Mouse (Mus musculus) MEL (cell line): ENCODE results near the gene Ybey. TPM values are rescaled to one million over a fixed set of nuclear protein-coding genes. Genes with fewer than 3 reads are reported as not detected.

Source experiments
- DNase-seq: peaks from one replicate; pipeline ENCODE4 v3.0.0; 2011; ENCODE audit warnings: low read depth, low spot score
- H3K27ac ChIP-seq: 2 replicates; pipeline ENCODE4 v1.5.1; 2012; ENCODE audit warnings: low read depth, mild to moderate bottlenecking, control low read depth, low read length, moderate library complexity; ENCODE audit not compliant: control insufficient read depth
- H3K27me3 ChIP-seq, 2 experiments: fragments of 150-350 bp in 1 of 2; sonication (generic) in 1 of 2; 2 replicates each; pipeline ENCODE4 v1.6.1; 2012; ENCODE audit warnings: low read length in 2 of 2, mild to moderate bottlenecking in 2 of 2, improper control_type of control experiment in 1 of 2, moderate library complexity in 1 of 2; ENCODE audit not compliant: insufficient read depth in 2 of 2, control insufficient read depth in 1 of 2
- H3K36me3 ChIP-seq, 2 experiments: 2 replicates each; pipeline ENCODE4 v1.6.1; 2012 to 2014; ENCODE audit warnings: low read length in 2 of 2, improper control_type of control experiment in 1 of 2, inconsistent platforms in 1 of 2, mild to moderate bottlenecking in 1 of 2; ENCODE audit not compliant: insufficient read depth in 2 of 2, control insufficient read depth in 1 of 2
- H3K4me1 ChIP-seq, 2 experiments: fragments of 150-350 bp in 1 of 2; sonication (generic) in 1 of 2; 2 replicates each; pipeline ENCODE4 v1.6.1; 2012; ENCODE audit warnings: low read length in 2 of 2, improper control_type of control experiment in 1 of 2, mild to moderate bottlenecking in 1 of 2; ENCODE audit not compliant: insufficient read depth in 2 of 2, control insufficient read depth in 1 of 2
- H3K4me3 ChIP-seq, 2 experiments: fragments of 150-350 bp in 1 of 2; sonication (generic) in 1 of 2; 2 replicates each; pipeline ENCODE4 v1.5.1; 2012; ENCODE audit warnings: low read depth in 2 of 2, low read length in 2 of 2, mild to moderate bottlenecking in 2 of 2, moderate library complexity in 2 of 2, control low read depth in 1 of 2, improper control_type of control experiment in 1 of 2; ENCODE audit not compliant: control insufficient read depth in 1 of 2, insufficient read depth in 1 of 2
- H3K79me2 ChIP-seq: 2 replicates; pipeline ENCODE4 v1.6.1; 2012; ENCODE audit warnings: mild to moderate bottlenecking, low read length, moderate library complexity; ENCODE audit not compliant: control insufficient read depth, poor library complexity, insufficient read depth
- H3K9ac ChIP-seq: 2 replicates; pipeline ENCODE4 v1.6.1; 2012; ENCODE audit warnings: low read depth, mild to moderate bottlenecking, control low read depth, low read length, moderate library complexity; ENCODE audit not compliant: control insufficient read depth, poor library complexity, severe bottlenecking
- H3K9me3 ChIP-seq: fragments of 150-350 bp; sonication (generic); replicated peaks from 2 replicates; pipeline ENCODE4 v1.6.1; 2012; ENCODE audit warnings: mild to moderate bottlenecking, low read length, improper control_type of control experiment, moderate library complexity; ENCODE audit not compliant: insufficient read depth
- ETS1 ChIP-seq: IDR thresholded peaks from 2 replicates; pipeline ENCODE4 v1.6.1; 2012; ENCODE audit warnings: low read depth, mild to moderate bottlenecking, inconsistent platforms, low read length, improper control_type of control experiment, moderate library complexity
- GABPA ChIP-seq: IDR thresholded peaks from 2 replicates; pipeline ENCODE4 v1.6.1; 2012; ENCODE audit warnings: low read depth, mild to moderate bottlenecking, inconsistent platforms, low read length, improper control_type of control experiment, moderate library complexity
- GATA1 ChIP-seq: IDR thresholded peaks from 2 replicates; pipeline ENCODE4 v1.6.1; 2011; ENCODE audit warnings: low read depth, low read length, improper control_type of control experiment
- KAT2A ChIP-seq: conservative IDR thresholded peaks from 2 replicates; pipeline ENCODE4 v1.6.1; 2012; ENCODE audit warnings: low read depth, low read length, improper control_type of control experiment, inconsistent platforms
- MXI1 ChIP-seq: IDR thresholded peaks from 2 replicates; pipeline ENCODE4 v1.6.1; 2011; ENCODE audit warnings: mild to moderate bottlenecking, low read depth, low read length, improper control_type of control experiment
- MYB ChIP-seq: IDR thresholded peaks from 2 replicates; pipeline ENCODE4 v1.6.1; 2011; ENCODE audit warnings: mild to moderate bottlenecking, low read depth, low read length, improper control_type of control experiment
- MYC ChIP-seq: IDR thresholded peaks from 2 replicates; pipeline ENCODE4 v1.6.1; 2011; ENCODE audit warnings: low read depth, mild to moderate bottlenecking, low read length, improper control_type of control experiment, moderate library complexity
- POLR2AphosphoS2 ChIP-seq: IDR thresholded peaks from 2 replicates; pipeline ENCODE4 v1.6.1; 2011; ENCODE audit warnings: low read length, improper control_type of control experiment
- RAD21 ChIP-seq: IDR thresholded peaks from 2 replicates; pipeline ENCODE4 v1.6.1; 2011; ENCODE audit warnings: mild to moderate bottlenecking, low read depth, low read length, improper control_type of control experiment
- SMC3 ChIP-seq: IDR thresholded peaks from 2 replicates; pipeline ENCODE4 v1.6.1; 2011; ENCODE audit warnings: low read depth, low read length, improper control_type of control experiment
- TAL1 ChIP-seq: IDR thresholded peaks from 2 replicates; pipeline ENCODE4 v1.6.1; 2012; ENCODE audit warnings: mild to moderate bottlenecking, inconsistent platforms, low read length, moderate library complexity, mixed read lengths
- TBP ChIP-seq: IDR thresholded peaks from 2 replicates; pipeline ENCODE4 v1.8.0; 2011; ENCODE audit warnings: low read depth, low read length, improper control_type of control experiment
- TCF12 ChIP-seq: IDR thresholded peaks from 2 replicates; pipeline ENCODE4 v1.6.1; 2014; ENCODE audit warnings: low read depth, mild to moderate bottlenecking, inconsistent platforms, low read length, improper control_type of control experiment, moderate library complexity
- UBTF ChIP-seq: IDR thresholded peaks from 2 replicates; pipeline ENCODE4 v1.6.1; 2012; ENCODE audit warnings: low read depth, mild to moderate bottlenecking, inconsistent platforms, low read length, improper control_type of control experiment, moderate library complexity, borderline replicate concordance; ENCODE audit not compliant: insufficient read depth
- USF1 ChIP-seq: IDR thresholded peaks from 2 replicates; pipeline ENCODE4 v1.6.1; 2014; ENCODE audit warnings: low read depth, mild to moderate bottlenecking, inconsistent platforms, low read length, improper control_type of control experiment, moderate library complexity
- USF2 ChIP-seq, 2 experiments: IDR thresholded peaks; 2 replicates each; pipeline ENCODE4 v1.6.1; 2011 to 2012; ENCODE audit warnings: improper control_type of control experiment in 2 of 2, low read length in 2 of 2, borderline replicate concordance in 1 of 2, inconsistent platforms in 1 of 2, low read depth in 1 of 2, mild to moderate bottlenecking in 1 of 2; ENCODE audit not compliant: insufficient read depth in 1 of 2
- polyA plus RNA-seq, 2 experiments: library from polyadenylated mRNA; stranded (reverse) in 1 of 2; unstranded in 1 of 2; fragments of >175 nt in 1 of 2; fragments of >200 nt in 1 of 2; gene quantifications; 2 replicates each; pipeline versions ENCODE4 v1.2.1 to v1.2.4; 2012; ENCODE audit warnings: low replicate concordance in 2 of 2, low read depth in 1 of 2; ENCODE audit not compliant: insufficient read length in 2 of 2, insufficient read depth in 1 of 2, missing spikeins in 1 of 2
- total RNA-seq: library from RNA; depleted of rRNA; stranded (reverse); fragments of 300-350 nt; gene quantifications from 2 replicates; pipeline ENCODE4 v1.2.3, GENCODE M21; 2012

The Ybey gene
- total and polyA plus RNA-seq, 3 experiments = 2.6 to 4.0 TPM; not detected in 1

GRCm38 (mm10) chr10:76480851-76481250 is 11.9 kb upstream of the Ybey start:
- DNase-seq = no peak
- peaks cover 0 to 16% of the 10 kb centered on the region in 2 experiments; a peak in 2 of 4 replicates for H3K36me3 ChIP-seq
- H3K27ac ChIP-seq = no peak overlapping the region
- no peaks in the 10 kb centered on the region for H3K79me2 ChIP-seq
- H3K4me1 ChIP-seq = no peaks in the 10 kb centered on the region
- no peaks in the 10 kb centered on the region for H3K9me3 ChIP-seq
- H3K4me3 ChIP-seq = no peak overlapping the region
- TF ChIP-seq POLR2AphosphoS2 = no peak
- no peak for TF ChIP-seq KAT2A
- TF ChIP-seq MYB = no peak
- no peak for TF ChIP-seq USF1
- TF ChIP-seq USF2 (IDR thresholded peaks at IDR 0.05; ENCODE audit: borderline replicate concordance in 1 of 2, insufficient read depth in 1 of 2, low read depth in 1 of 2, low read length in 2 of 2) = no peak
- no peak for TF ChIP-seq SMC3
- TF ChIP-seq MXI1 = no peak
- no peak for TF ChIP-seq GABPA
- TF ChIP-seq UBTF = no peak
- TF ChIP-seq TBP = no peak
- H3K27me3 ChIP-seq = no peaks in the 10 kb centered on the region
- no peak overlapping the region for H3K9ac ChIP-seq

- peaks cover 0 to 4% of the 10 kb centered on the region in 2 experiments; a peak in 1 of 4 replicates for H3K4me1 ChIP-seq
- H3K9me3 ChIP-seq = no peaks in the 10 kb centered on the region
- no peak for DNase-seq
- no peak for TF ChIP-seq USF2 (IDR thresholded peaks at IDR 0.05; ENCODE audit: borderline replicate concordance in 1 of 2, insufficient read depth in 1 of 2, low read depth in 1 of 2, low read length in 2 of 2)
- TF ChIP-seq UBTF = no peak
- no peak for TF ChIP-seq MXI1
- peaks cover 2 to 9% of the 10 kb centered on the region in 2 experiments; a peak in 2 of 4 replicates for H3K36me3 ChIP-seq
- no peaks in the 10 kb centered on the region for H3K27me3 ChIP-seq
- no peak overlapping the region for H3K4me3 ChIP-seq
- H3K79me2 ChIP-seq = peaks cover 37% of the 10 kb centered on the region
- no peak overlapping the region for H3K9ac ChIP-seq
- H3K27ac ChIP-seq = no peak overlapping the region
Measured at GRCm38 (mm10) chr10:76473759-76474158, 4.8 kb upstream of the Ybey start.

- no peaks in the 10 kb centered on the region for H3K79me2 ChIP-seq
- no peak overlapping the region for H3K27ac ChIP-seq
- H3K36me3 ChIP-seq = peaks cover 0 to 2% of the 10 kb centered on the region in 2 experiments; a peak in 2 of 4 replicates
- peaks cover 1 to 2% of the 10 kb centered on the region in 2 experiments; a peak in 3 of 4 replicates for H3K4me1 ChIP-seq
- no peak overlapping the region for H3K4me3 ChIP-seq
- no peak overlapping the region for H3K9ac ChIP-seq
- no peaks in the 10 kb centered on the region for H3K9me3 ChIP-seq
- no peak for DNase-seq
- H3K27me3 ChIP-seq = no peaks in the 10 kb centered on the region
- no peak for TF ChIP-seq SMC3
- no peak for TF ChIP-seq MYC
- no peak for TF ChIP-seq ETS1
- TF ChIP-seq TCF12 = no peak
- TF ChIP-seq RAD21 = no peak
- TF ChIP-seq TAL1 = no peak
- TF ChIP-seq USF2 (IDR thresholded peaks at IDR 0.05; ENCODE audit: borderline replicate concordance in 1 of 2, insufficient read depth in 1 of 2, low read depth in 1 of 2, low read length in 2 of 2) = no peak
- no peak for TF ChIP-seq GATA1
- TF ChIP-seq, all 39 proteins: peak for 0
Measured at GRCm38 (mm10) chr10:76462721-76463120, 6.2 kb downstream of the Ybey start.
